Mouse (Mus musculus) inflammation-experienced regulatory T-cells, adult 6 months (primary cell): ENCODE results near the gene Pomt2. TPM values are rescaled to one million over a fixed set of nuclear protein-coding genes. Genes with fewer than 3 reads are reported as not detected.

Experiments used
- ATAC-seq: one replicate; pipeline ENCODE4 v1.8.0; 2017
- polyA plus RNA-seq, 3 experiments: library from polyadenylated mRNA; unstranded; fragments of 100-300 nt; shearing (Covaris generic); gene quantifications; one replicate each; pipeline ENCODE4 v1.2.1; 2017

The Pomt2 gene
- polyA plus RNA-seq, 3 experiments from 2014 or later: 0.69 to 1.1 (median 1.1) TPM

DNA sequence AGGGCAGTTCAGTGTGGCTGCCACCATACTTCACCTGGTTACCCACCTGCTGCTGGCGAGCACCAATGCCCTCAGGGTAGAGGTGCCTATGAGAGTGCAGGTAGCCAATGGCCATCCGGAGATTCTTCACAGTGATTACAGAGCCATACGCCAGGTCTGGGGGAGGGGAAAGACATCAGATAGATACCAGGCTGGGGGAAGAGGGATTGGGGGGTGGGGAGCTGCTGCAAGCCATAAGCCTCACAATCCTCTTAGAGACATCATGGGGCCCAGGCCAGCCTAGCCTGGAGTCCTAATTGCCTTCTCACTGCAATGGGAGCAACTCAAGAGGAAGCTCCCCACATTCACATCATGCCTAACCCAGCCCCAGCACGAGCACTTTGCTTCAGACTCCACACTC, 20.5 kb downstream of the Pomt2 start:
- ATAC-seq: no peak

DNA sequence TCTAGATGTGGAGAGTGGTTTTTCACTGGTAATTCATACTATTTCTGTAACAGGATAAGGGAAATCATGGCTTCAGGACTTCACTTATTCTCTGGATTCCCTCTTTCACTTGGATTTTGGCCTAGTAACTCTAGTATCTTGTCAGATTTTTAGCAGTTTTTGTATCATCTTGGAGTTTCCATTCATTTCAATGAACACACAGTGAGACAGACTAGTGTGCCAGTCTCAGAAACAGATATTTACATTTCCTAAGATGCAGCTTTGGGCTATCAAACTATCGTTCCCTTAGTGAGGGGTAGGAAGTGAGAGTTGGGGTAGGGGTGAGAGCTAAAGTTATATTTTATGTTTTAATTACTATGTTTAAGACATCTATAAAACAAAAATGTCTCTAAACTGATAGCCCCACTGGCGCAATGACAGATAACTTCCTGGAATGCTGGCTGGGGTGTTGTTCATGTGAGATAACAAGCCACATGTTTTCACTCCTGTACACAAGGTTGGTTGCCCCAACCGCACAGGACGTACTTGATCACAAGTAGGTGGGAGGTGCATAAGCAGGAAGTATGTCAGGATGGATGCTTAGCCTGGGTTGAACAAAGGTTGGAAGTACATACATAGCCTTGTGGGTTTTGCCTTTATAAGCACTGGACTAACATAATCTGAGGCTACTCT, 25.7 kb downstream of the Pomt2 start:
- no peak for ATAC-seq

DNA sequence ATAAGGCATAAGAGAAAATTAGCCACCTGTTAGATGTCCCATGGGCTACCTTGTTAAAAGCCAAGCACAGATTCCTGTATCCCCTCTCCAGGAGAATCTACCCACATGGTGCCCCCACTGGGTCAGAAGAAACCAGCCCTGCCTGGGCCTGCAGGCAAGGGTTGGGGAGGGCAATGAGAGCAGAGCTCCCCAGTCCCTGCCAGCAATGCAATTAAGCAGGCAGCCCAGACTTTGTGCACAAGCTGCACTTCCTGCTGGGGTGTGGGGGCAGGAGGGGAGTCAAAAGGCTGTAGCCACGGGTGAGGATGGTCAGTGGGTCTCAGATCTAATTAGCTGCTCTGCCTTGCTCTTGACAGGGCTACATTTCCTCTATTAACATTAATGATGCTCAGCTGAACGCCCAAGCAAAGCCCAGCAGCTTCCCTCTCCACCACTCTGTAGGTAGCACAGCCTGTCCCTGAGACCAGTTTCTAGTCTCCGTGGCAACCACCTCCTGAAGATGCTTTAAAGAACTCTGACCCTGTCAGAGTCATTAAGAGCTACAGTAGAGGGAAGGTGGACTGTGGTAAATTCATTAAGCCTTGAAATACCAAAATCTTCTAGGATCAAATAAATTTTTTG, 40.3 kb downstream of the Pomt2 start:
- no peak for ATAC-seq

DNA sequence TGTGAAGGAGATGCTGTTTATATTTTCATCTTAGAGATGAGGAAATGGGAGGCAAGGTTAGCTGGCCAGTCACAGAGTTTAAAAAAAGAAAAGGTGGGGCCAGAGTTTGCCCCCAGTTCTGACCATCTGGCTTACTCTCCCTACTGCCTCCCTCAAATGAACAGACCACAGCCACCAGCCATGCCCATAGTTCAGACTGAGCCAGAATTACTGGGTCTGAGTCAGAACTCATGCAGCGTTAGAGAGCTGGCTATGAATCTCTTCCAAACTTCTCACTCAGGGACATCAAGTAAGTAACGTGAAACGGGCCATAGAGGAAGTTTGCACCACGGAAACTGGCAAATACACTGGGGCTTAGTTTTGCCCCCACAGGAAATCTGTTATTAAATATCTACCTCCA, 43.0 kb downstream of the Pomt2 start:
- no peak for ATAC-seq

DNA sequence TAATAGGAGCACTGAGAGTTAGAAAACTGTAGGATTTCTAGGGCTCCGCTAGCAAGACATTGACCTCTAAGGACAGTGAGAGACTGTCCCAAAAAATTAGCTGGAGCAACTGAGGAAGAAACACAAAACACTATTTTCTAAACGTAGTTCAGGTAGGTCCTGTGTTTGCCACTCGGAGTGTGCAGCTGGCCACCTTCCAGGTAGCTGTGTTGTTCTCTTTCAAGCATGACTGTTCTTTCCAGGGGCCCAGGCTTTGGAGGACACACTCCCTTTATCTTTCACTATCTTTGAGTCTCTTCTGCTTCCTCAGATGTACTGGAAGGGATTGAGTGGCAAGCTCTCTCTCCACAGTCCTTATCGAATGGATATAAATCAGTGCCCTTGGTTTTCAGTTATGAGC, 44.3 kb downstream of the Pomt2 start:
- no peak for ATAC-seq

DNA sequence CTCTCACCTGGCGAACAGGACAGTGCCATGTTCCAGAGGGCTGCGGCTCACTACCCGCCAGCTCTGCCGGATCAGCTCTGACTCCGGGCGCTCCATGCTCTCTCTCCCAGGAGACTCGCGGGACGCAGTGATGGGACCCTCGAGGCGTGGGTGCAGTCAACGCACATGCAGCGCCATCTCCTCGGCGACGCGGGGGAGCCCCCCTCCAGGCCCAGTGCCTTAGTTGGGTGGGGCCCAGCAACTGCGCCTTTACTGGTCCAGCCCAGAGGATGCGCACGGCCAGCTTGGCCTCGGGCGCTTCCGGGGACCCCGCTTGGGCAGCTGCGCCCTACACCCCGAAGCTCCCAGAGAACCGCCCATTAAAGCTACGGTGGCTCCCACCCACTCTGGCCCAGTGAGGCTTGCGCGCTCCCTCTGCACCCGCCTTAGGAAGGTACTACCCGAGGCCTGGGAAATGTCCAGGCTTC, 45.6 kb downstream of the Pomt2 start, which contains the start of gene Ngb:
TSS of gene Ngb (minus strand) at position 375 of the 467 bp plus-strand sequence.
- ATAC-seq: no peak

DNA sequence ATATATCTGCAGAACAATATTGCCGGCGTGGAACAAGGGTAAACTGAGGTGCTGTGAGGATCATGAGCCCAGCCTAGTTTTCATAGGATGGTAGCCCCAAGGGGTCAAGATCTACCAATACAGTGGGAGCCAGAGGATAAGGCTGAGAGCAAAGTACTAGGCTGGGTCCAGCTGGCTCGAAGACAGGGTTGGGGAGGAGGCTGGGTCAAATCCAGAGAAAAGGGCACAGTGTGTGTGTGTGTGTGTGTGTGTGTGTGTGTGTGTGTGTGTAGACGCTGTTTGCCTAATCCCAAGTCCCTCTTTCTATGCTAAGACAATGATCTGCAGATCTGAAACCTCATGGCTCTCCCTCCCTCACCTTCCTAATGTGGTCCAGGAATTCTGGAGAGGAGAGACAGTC, 47.4 kb downstream of the Pomt2 start:
- ATAC-seq: no peak

DNA sequence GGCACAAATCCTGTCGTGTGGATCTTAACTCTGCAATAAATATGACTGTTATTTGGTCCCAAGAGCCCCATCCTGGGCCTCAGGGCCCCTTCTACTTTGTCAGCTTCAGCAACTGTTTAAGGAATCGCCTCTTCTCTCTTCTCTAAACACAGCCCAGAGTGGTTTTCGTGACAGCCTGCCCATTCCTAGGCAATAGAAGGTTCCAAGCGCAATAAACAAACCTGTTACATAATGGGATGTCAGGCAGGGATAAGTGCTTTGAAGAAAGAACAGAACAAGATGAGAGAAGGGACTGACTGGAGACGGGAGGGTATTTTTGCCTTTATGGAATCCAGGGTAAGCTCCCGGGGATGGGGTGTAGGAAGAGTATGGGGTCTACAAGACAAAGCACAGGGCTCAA, 54.1 kb downstream of the Pomt2 start:
- ATAC-seq: no peak

DNA sequence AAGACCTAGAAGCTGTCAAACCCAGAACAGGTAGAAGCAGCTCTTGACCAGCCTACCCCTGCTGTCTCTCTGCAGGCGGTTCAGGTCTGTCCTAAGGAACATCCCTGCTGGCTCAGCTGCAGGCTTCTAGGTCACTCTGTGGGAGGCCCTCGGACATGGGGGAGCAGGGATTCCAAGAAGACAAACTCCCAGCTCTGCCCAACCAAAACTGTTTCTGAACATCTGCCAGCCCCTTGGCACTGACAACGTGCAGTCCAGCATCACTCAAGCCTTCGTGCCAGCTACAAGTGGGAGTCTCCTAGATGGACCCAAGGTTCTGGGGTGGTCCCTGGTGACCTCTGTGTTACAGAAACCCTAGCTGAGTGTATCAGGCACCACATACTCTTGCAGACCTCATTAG, 54.5 kb downstream of the Pomt2 start:
- no peak for ATAC-seq

DNA sequence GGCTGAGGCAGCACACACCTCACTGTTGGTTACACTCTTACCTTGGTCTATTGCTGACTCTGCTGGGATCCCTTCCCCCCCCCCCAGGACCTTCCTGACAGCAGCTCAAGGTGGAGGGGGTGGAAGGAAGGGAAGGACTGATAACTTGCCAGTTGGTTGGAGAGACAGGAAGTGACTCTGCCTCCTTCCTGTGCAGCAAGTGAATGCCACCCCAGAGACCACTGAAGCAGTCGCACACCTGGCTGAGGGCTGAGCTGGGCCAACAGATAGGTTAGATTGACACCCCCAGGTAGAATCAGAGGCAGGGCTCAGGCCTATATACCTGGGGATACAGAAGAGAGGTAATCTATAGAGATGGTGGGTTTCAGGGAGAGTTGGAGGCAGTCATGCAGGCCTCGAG, 55.9 kb downstream of the Pomt2 start:
- ATAC-seq: no peak

DNA sequence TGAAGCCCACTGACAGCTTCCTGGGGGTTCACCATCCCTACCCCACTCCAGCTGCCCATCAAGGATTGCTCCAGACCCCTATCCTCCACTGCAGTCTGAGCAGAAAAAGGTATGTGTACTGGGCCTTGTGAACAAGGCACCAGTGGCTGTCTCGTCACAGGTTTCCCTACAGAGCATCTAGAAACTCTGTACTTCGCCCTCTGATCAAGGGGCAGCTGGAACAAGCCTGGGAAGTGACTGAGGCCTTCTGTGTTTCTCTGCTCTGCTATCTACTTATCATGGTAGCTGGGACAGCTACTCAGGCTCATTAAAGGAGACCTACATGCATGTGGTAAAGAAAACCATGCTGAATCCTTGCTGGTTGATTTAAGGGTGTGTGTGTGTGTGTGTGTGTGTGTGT, 58.1 kb downstream of the Pomt2 start:
- ATAC-seq: no peak

DNA sequence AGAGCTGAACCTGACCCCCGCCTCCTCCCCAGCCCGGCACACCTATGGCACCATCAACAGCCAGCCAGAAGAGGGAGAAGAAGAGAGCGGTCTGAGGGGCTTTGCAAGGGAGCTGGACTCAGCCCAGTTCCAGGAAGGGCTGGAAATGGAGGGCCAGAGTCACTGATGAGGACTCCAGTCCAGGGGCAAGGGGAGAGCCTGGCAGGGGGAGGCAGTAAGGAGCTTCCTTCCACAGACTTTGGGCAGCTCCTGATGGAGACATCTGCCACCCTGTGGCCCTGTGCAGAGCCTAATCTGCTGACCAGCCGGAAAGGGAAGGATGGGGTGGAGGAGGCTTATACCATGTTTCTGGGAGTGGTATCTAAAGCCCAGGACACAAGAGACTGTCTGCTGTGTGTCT, 58.5 kb downstream of the Pomt2 start:
- no peak for ATAC-seq

DNA sequence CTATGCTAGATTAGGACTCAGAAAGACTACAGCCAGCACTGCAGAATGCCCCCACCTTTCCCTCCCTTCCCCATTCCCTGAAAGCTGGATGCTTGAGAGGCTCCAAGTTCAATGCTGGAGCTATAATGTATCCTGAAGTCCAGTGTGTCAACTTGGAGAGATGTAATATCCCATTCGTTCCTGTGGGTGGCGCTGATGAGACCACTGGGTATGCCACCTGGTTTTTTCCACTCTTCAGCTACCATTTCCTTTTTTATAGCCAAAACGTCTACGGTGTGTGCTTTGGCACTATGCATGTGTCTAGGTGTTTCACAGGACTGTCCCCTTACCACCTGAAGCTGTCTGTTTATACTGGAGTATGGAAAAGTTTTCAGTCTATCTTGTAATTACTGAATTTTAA, 59.4 kb downstream of the Pomt2 start:
- no peak for ATAC-seq

DNA sequence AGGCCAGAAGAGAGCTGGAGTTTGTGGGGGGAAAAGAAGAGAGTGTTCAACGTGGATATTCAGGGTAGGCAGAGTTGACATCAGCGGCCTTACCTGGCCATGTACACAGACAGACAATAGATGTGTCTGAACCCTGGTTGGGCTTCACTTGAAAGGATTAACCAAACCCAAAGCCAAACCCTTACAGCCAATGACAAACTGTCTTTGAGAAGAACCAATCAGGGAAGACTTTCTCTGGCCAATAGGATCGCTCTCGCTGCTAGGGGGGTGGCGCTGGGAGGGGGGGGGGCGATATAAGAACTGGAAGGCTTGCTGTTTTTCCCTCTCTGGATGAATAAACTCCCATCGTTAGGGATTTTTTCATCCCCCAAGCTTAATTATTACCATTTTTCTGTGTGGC, 60.5 kb downstream of the Pomt2 start:
- ATAC-seq: no peak

DNA sequence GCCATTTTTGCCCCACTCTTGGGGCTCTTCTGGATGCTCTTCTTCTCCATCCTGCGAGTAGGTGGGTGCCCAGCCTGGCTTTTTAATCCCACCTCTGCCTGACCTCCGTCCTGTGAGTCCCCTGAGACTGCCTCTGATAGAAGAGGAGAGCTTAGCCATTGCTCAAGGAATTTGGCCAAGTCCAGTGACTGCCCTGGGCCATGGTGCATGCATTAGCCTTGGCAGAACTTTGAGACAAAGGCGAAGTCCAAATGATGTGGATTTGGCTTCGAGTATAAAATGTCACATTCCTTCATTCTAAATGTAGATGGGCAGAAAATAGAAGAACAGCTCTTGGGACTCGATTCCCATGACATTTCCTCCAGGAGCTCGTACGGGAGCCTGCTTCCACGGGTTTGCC, 65.0 kb downstream of the Pomt2 start:
- ATAC-seq: no peak

DNA sequence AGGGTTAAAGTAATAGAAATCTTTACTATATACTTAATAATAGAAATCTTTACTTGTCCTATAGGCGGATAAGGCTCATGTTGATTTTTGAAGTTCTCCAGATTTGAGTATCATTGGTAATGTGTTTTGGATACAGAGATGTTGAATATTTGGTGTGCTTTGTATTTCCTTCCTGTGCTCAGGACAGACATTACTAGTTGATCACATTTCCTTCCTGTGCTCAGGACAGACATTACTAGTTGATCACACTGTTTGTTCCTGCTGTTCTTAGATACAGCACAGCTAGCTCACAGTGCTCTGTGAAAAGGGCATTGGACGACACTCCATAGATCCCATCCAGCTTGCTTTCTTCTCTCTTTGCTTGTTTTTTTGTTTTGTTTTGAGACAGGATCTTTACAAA, 71.2 kb downstream of the Pomt2 start:
- ATAC-seq: no peak

DNA sequence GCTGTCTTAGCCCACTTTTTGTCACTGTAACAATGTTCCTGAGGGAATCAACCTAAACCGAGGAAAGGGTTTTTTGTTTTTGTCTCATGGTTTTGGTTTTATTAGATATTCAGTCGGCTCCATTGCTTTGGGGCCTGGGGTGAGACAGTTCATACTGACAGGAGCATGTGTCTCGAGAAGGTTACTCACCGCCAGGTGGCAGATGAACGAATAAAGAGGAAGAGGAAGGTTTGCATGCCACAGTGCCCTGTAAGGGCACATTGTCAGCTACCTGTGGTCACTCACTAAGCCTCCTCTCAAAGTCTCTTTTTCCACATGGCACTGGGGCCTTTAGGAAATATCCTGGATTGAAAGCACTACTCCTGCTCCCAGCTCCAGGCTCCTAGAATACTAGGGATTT, 77.2 kb downstream of the Pomt2 start:
- no peak for ATAC-seq

DNA sequence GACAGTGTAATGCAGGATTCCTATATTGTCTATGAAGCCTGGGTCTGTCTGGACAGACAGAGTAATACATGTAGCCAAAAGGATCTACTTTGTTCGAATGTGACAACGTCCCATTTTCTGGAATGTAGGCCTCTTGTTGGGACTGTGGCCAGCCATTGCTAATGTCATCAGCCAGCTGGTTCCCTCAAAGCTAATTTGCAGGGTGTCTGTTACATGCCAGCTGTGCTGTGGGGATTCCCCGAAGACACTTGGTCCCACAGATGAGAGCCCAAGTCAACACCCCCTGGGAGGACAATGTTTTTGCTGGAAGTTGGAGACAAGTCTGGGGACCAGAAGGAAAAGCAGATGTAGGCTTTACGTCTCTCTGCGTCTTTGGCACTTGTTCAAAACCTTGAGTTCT, 81.3 kb downstream of the Pomt2 start:
- ATAC-seq: no peak

DNA sequence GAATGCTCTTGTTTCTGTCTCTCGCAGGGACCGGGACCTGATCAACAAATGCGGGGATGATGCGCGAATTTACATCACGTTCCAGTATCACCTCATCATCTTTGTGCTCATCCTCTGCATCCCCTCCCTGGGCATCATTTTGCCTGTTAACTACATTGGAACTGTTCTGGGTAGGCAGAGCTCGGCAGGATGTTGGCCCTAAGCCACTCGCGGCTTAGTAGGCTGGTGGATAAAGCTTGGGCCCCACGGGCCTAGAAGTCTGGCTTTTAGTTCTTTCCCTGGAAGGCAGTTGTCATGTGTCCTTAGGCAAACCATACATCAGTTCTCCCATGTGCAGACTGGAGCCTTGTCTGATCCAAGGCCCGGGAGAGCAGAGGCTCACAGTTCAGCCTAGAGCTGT, 82.3 kb downstream of the Pomt2 start:
- no peak for ATAC-seq

DNA sequence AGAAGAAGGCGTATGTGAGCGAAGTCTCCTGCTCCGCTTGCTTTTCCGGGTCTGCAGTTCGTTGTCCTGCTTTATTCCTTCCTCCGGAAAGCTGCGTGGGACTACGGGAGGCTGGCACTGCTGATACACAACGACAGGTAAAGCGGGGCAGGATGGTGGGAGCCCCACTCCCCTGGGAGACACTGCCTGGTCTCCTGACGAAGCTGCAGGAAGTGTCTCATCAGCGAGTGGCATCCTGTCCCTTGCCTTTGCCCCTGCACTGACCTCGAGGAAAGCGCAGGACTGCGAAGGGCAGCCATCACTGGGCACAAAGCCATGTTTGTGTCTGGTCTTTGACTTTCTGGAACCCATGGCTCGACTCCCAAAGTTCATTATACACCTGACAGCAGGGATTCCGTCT, 90.7 kb downstream of the Pomt2 start:
- no peak for ATAC-seq
